Mouse (Mus musculus) cerebellum, adult 11-12 months (tissue): ENCODE results near the gene Cyth2.

Source experiments
- DNase-seq: peaks from one replicate; pipeline ENCODE4 v3.0.0; 2022

Gene Cyth2

DNA sequence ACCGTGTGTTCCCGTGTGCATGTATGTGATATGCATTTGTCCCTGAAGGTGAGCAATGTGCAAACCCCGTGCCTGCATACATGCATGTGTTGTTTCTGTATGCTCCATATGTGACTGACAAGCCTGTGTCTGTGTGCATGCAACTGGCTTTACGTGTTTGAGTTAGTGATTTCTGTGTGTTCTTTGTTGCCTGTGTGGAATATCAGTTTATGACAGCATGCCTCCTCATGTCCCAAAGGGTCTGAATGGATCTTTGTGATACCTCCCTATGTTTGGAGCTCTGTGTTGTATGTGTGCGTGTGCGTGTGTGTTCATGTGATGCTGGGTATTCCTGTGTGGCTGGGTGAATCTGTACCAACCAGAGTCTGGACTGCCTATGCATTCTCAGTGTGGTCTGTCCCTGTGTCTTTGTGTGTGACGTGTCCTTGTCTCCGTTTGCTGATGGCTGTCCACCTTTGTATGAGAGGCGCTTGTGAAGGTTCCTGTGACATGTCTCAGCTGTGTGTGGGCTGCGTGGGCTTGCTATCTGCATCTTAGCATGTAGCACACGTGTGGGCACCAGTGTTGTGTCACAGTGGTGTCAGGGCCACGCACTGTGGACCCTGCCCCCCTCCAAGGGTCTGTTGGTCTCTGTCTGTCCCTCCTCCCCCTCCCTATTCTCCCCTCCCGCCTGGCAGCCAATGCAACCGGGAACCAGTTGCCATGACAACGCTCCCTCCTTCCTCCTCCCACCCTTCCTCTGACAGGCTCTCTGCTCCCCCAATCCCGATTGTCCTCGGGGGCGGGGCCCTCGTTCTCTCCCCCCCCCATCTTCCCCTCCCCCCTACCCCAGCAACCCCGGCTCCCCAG, 29.6 kb downstream of the Cyth2 start, which contains the start of gene Sult2b1:
Sult2b1 (minus strand) TSS at position 146 of the 849 bp plus-strand sequence.
- DNase-seq = peak; percentile 94

- DNase-seq = peak; percentile 86
Measured at GRCm38 (mm10) chr7:45783511-45784091, 30.8 kb downstream of the Cyth2 start, which contains the start of gene Lmtk3. Gene Lmtk3 (plus strand): TSS chr7:45783738.

DNA sequence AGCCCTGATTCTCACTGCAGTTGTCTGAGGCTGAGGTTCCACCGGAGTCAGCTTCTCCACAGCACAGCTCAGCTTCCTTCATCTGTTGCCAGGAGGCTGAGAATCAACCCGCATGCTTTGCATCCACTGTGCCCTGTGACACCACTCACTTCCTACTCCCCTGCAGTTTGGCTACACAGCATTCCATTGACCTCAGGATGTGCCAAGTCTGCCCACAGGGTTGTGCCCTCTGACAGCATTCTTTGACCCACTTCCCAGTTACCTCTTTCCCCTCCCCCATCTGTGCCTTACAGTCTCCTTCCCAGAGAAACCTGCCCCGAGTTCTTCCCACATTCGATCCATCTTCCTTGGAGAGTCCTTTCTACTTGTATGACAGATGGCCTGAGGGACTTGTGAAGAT, 32.1 kb downstream of the Cyth2 start:
- peak; percentile 53 for DNase-seq

DNA sequence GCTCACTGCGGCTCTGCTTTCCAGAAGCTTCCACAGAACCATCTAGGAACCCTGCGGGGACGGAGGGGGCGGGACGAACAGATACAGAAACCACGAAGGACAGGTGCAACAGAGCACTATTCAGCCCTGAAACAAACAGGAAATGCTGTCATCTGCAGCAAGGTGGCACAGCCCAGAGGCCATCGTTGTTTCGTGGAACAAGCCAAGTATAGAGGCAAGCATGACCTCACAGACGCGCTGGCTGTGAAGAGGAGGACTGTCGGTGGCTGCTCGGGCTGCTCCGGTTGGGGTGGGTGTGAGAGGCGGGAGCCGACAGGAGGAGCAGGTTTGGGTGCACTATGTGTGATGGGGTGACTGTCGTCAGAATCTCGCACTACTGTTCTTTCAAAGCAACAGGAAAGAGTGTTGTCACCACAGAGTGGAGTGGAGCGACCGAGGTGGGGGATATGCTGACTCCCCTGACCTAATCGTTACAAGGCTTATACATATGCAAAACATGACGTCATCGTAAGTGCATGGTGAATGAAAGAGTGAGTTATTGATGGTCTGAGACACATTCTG, 35.2 kb downstream of the Cyth2 start:
- peak; percentile 11 for DNase-seq

GRCm38 (mm10) chr7:45775237-45775636, 39.1 kb downstream of the Cyth2 start:
- no peak for DNase-seq

GRCm38 (mm10) chr7:45771101-45771500, 43.3 kb downstream of the Cyth2 start:
- no peak for DNase-seq

DNA sequence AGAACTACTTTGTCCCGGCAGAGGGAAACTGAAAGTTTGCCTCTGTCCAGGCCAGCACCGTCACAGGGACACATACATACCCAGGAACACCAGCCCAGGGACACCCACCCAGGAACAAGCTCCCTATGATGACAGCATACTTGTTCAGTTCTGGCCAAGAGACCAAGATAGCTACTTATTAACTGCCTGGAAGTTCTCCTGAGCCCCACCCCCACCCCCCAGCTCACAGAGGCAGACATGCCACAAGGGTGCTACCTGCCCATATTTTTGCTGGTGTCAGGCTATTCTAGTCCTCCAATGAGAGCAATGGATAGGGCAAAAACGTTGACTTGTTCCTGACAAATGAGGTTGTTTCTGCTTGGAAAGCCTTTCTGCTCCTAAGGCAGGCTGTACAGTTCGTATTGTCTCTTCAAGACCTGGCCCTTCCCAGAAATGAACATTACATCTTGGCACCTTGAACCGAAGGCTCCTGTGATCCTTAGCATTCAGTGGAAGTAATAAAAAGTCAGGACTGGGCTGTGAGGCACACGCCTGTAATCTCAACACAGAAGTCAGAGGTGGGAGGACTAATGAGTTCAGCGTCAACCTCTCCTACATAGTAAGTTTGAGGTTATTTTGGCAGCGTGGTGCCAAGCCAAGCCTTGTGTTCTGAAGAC, 43.8 kb downstream of the Cyth2 start:
- no peak for DNase-seq

- DNase-seq = no peak
Measured at GRCm38 (mm10) chr7:45767500-45767899, 46.9 kb downstream of the Cyth2 start.

GRCm38 (mm10) chr7:45766764-45767163, 47.6 kb downstream of the Cyth2 start:
- DNase-seq = no peak

- DNase-seq = no peak
Measured at GRCm38 (mm10) chr7:45765995-45766394, 48.4 kb downstream of the Cyth2 start.

GRCm38 (mm10) chr7:45760151-45760550, 54.2 kb downstream of the Cyth2 start:
- DNase-seq = no peak

DNA sequence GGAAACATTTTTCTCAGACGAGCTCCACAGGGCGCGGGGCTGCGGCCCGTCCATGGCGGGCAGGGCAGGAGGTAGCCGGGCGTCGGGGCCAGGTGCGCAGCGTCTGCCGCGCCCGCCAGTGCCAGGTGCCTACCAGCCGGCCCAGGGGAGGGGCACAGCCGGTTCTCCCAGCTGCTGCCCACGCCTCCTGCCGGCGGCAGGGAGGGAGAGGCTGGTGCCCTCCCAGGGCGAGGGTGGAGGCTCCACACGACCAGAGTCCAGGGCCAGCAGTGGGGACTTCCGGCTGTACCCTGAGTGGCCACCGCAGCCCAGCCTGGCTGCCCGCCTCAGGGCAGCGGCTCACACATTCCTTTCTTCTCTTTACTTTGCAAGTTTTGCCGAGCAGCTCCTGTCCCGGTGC, 55.0 kb downstream of the Cyth2 start:
- no peak for DNase-seq
